Mouse (Mus musculus) kidney, adult 11 months (tissue): ENCODE measurements at regions not wholly inside any gene's neighbourhood (a gene's known extent, or its start where the extent isn't known, plus 50 kb on each side); places are given as distances from the start of the nearest gene placed in this dataset.

Source experiments
- DNase-seq: peaks from one replicate; pipeline ENCODE4 v3.0.0; 2022

DNA sequence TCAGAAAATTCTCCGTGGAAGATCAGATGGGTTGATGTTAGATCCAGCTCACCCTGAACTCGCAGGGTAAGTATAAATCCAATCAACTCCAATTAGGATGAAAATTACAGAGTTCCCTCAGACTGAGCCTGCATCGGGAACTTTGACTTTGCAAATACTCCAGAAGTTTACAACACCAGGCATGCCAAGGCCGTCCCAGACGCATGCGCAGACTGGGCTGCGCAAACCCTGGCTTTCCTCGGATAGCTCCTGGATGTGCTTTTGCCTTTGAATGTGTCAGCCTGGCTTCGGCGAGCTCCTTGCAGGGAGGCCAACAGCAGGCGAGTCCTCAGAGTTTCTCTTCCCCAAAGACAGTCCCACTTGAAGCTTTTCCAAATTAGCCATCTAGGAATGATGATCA, 127.6 kb upstream of the Tbx3 start:
- no peak for DNase-seq

- DNase-seq: no peak
These were observed 126.8 kb upstream of the Tbx3 start for GRCm38 (mm10) chr5:119543716-119544115.

GRCm38 (mm10) chr5:119544681-119545080, 125.8 kb upstream of the Tbx3 start:
- DNase-seq: no peak

- no peak for DNase-seq
These were observed 123.4 kb upstream of the Tbx3 start for GRCm38 (mm10) chr5:119547070-119547469.

- DNase-seq: no peak
These were observed 119.6 kb upstream of the Tbx3 start for GRCm38 (mm10) chr5:119550916-119551315.

DNA sequence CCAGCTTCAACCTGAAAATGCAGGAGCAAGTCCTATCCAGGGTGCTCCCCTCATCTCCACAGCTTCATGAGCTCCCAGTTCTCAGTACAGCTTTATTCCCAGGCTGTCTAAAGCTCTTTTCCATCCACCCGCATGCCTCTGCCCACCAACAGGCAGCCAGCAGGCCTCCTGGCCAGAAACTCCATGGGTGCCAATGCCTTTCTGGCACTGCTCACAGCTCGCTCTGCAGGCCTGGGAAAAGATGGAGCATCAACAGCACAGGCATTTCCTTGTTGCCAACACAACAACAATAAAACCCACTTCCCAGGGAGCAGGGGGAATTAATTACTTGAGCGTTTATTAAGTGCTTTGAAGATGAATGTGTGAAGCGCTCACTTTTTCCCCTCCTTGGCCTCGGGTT, 117.0 kb upstream of the Tbx3 start:
- peak; percentile 12 for DNase-seq

- no peak for DNase-seq
These were observed 113.4 kb upstream of the Tbx3 start for GRCm38 (mm10) chr5:119557071-119557470.

- DNase-seq: no peak
These were observed 110.8 kb upstream of the Tbx3 start for GRCm38 (mm10) chr5:119559696-119560095.

- no peak for DNase-seq
These were observed 110.1 kb upstream of the Tbx3 start for GRCm38 (mm10) chr5:119560392-119560791.

DNA sequence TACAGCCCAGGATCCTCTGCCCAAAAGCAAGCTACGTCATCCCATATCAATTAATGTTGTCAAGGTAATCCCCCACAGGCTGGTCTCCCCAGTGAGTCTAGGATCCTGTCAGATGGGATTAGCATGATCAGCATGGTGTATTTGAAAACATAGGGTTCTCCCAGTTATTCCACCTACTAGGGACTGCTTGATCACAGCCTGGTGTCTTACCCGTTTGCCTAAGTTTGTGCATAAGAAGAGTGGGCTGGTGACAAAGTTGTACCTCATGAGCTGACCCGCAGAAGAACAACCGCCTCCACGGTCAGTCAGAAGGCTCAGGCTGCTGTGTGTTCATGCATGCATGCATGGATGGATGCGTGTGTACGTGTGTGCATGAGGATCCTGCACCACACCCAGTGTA, 108.9 kb upstream of the Tbx3 start:
- DNase-seq: no peak

GRCm38 (mm10) chr5:119563510-119564351, 106.7 kb upstream of the Tbx3 start:
- no peak for DNase-seq

- no peak for DNase-seq
These were observed 102.8 kb upstream of the Tbx3 start for GRCm38 (mm10) chr5:119567639-119568038.

DNA sequence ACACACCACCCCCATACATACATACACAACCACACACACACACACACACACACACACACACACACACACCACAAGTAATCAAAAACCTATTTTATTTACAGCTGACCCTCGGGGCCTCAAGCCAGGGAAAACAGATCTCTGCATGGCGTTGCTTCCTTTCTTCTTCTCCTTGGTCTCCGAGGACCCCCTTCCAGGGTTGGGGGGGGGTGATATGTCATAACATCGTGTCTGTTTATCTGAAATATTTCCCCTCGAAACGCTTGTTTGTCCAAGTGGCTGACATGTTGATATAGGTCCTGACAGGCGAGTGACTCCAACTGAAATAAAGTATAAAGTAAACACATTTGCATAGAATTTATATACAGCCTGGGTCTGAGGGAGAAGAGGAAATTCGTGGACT, 100.4 kb upstream of the Tbx3 start:
- no peak for DNase-seq

- no peak for DNase-seq
These were observed 98.8 kb upstream of the Tbx3 start for GRCm38 (mm10) chr5:119571644-119572043.

- no peak for DNase-seq
These were observed 95.3 kb upstream of the Tbx3 start for GRCm38 (mm10) chr5:119575124-119575523.

GRCm38 (mm10) chr5:119579288-119579687, 91.2 kb upstream of the Tbx3 start:
- no peak for DNase-seq

DNA sequence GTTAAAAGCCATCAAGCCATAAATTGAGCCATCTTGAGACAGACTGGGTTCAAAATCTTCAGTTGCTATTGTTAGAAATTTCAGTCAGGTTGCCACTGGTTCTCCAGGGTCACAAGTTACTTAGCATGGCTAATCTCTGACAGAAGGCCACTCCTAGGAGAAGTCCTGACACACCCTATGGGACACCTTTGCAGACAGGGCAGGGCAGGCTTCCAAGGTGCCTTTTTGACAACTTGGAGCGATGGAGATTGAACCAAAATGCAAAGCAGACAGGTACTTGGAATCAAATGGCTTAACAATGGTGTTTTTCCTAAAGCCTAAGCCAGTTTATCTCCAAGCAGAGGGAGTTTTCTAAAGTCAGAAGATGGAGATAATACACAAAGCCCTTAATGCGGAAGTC, 90.7 kb upstream of the Tbx3 start:
- DNase-seq: no peak

GRCm38 (mm10) chr5:119580395-119580794, 90.1 kb upstream of the Tbx3 start:
- DNase-seq: no peak

- no peak for DNase-seq
These were observed 89.7 kb upstream of the Tbx3 start for GRCm38 (mm10) chr5:119580798-119581197.

GRCm38 (mm10) chr5:119584389-119584788, 86.1 kb upstream of the Tbx3 start:
- no peak for DNase-seq

GRCm38 (mm10) chr5:119584914-119585313, 85.6 kb upstream of the Tbx3 start:
- DNase-seq: no peak

GRCm38 (mm10) chr5:119586391-119587058, 83.9 kb upstream of the Tbx3 start:
- DNase-seq: no peak

- no peak for DNase-seq
These were observed 83.1 kb upstream of the Tbx3 start for GRCm38 (mm10) chr5:119587239-119587811.
